Mouse (Mus musculus) neural tube, embryonic 11.5 days (tissue): ENCODE results near the gene Pard6b. TPM values are rescaled to one million over a fixed set of nuclear protein-coding genes. Genes with fewer than 3 reads are reported as not detected.

Experiments
- ATAC-seq: fragments of 200-750 bp; cut with Nextera tagmentation; 2 replicates; pipeline ENCODE4 v1.8.0; 2017; ENCODE audit warnings: moderate number of reproducible peaks, mild to moderate bottlenecking, moderate TSS enrichment, moderate library complexity; ENCODE audit not compliant: insufficient read depth, low FRiP score, low TSS enrichment
- DNase-seq: peaks from one replicate; pipeline ENCODE4 v3.0.0-alpha.2; 2015; ENCODE audit warnings: low spot score
- H3K27ac ChIP-seq: fragments of 300-500 bp; sonication (generic); 2 replicates; pipeline ENCODE4 v1.5.1; 2014; ENCODE audit warnings: low read depth, mild to moderate bottlenecking, low read length
- H3K27me3 ChIP-seq: fragments of 300-500 bp; sonication (generic); 2 replicates; pipeline ENCODE4 v1.6.1; 2014; ENCODE audit warnings: mild to moderate bottlenecking, low read length, mixed read lengths; ENCODE audit not compliant: control insufficient read depth, insufficient read depth
- H3K36me3 ChIP-seq: fragments of 300-500 bp; sonication (generic); 2 replicates; pipeline ENCODE4 v1.6.1; 2014; ENCODE audit warnings: mild to moderate bottlenecking, low read length, moderate library complexity, mixed read lengths; ENCODE audit not compliant: control insufficient read depth, insufficient read depth
- H3K4me1 ChIP-seq: fragments of 300-500 bp; sonication (generic); 2 replicates; pipeline ENCODE4 v1.6.1; 2014; ENCODE audit warnings: low read length, mixed read lengths; ENCODE audit not compliant: control insufficient read depth, insufficient read depth
- H3K4me2 ChIP-seq: fragments of 300-500 bp; sonication (generic); 2 replicates; pipeline ENCODE4 v1.6.1; 2014; ENCODE audit warnings: low read depth, mild to moderate bottlenecking, moderate library complexity
- H3K4me3 ChIP-seq: fragments of 300-500 bp; sonication (generic); 2 replicates; pipeline ENCODE4 v1.5.1; 2014; ENCODE audit warnings: low read depth, low read length
- H3K9ac ChIP-seq: fragments of 300-500 bp; sonication (generic); 2 replicates; pipeline ENCODE4 v1.6.1; 2014; ENCODE audit warnings: mild to moderate bottlenecking, low read length
- H3K9me3 ChIP-seq: fragments of 300-500 bp; sonication (generic); 2 replicates; pipeline ENCODE4 v1.6.1; 2016; ENCODE audit warnings: low read length; ENCODE audit not compliant: control insufficient read depth
- WGBS: fragments of 180-500 bp; shearing (Covaris S2); extraction: QIAGEN DNeasy Blood & Tissue Kit; methylation state at CpG from one replicate; pipeline ENCODE4 v1.1.7; 2014; 5-methylcytosine and 5-hydroxymethylcytosine counted together
- polyA plus RNA-seq: library from polyadenylated mRNA; unstranded; fragments of >200 nt; fragmentation: Nextera tagmentation; extraction: Ambion mirVana; gene quantifications from 2 replicates; pipeline ENCODE4 v1.2.1, GENCODE M21; 2014

The Pard6b gene
- polyA plus RNA-seq, 1 experiment from 2014 or later = 7.8 TPM

GRCm38 (mm10) chr2:168120906-168121305, 40.1 kb downstream of the Pard6b start:
- no peaks in the 10 kb centered on the region for H3K36me3 ChIP-seq
- H3K4me2 ChIP-seq = no peak overlapping the region
- no peak overlapping the region for H3K4me3 ChIP-seq
- DNase-seq (no peak), ATAC-seq (no peak)
- no peaks in the 10 kb centered on the region for H3K9me3 ChIP-seq
- H3K27ac ChIP-seq = no peak overlapping the region
- no peaks in the 10 kb centered on the region for H3K27me3 ChIP-seq
- no peak overlapping the region for H3K9ac ChIP-seq
- H3K4me1 ChIP-seq = peaks cover 5% of the 10 kb centered on the region; the same call in 1 of the 2 replicates
- WGBS = 85% methylated on average over 4 of the region's 4 CpGs

- DNase-seq = no peak
- no peak overlapping the region for H3K4me2 ChIP-seq
Observed at GRCm38 (mm10) chr2:168123652-168124051, 42.8 kb downstream of the Pard6b start.

GRCm38 (mm10) chr2:168125288-168126089, 44.7 kb downstream of the Pard6b start:
- Histone ChIP-seq H3K27ac (no peak overlapping the region), H3K9ac (no peak overlapping the region), H3K4me3 (no peak overlapping the region), H3K27me3 (no peaks in the 10 kb centered on the region), H3K4me2 (no peak overlapping the region), H3K36me3 (no peaks in the 10 kb centered on the region), H3K4me1 (peaks cover 5% of the 10 kb centered on the region; the same call in 1 of the 2 replicates), H3K9me3 (no peaks in the 10 kb centered on the region)
- ATAC-seq (no peak), DNase-seq (peak; percentile 25)
- WGBS = 34% methylated on average over 11 of the region's 11 CpGs

More at GRCm38 (mm10) chr2:168123652-168124051, 42.8 kb downstream of the Pard6b start:
- H3K4me3 ChIP-seq = no peak overlapping the region
- 85% methylated on average over 6 of the region's 6 CpGs for WGBS
- no peaks in the 10 kb centered on the region for H3K36me3 ChIP-seq
- no peak for ATAC-seq
- no peaks in the 10 kb centered on the region for H3K9me3 ChIP-seq
- H3K27ac ChIP-seq = no peak overlapping the region
- H3K4me1 ChIP-seq = peaks cover 5% of the 10 kb centered on the region; the same call in 1 of the 2 replicates
- H3K9ac ChIP-seq = no peak overlapping the region
- H3K27me3 ChIP-seq = no peaks in the 10 kb centered on the region

GRCm38 (mm10) chr2:168127767-168128166, 47.0 kb downstream of the Pard6b start:
- ATAC-seq (no peak), DNase-seq (no peak)
- whole genome bisulfite sequencing = 86% methylated on average over 14 of the region's 14 CpGs
- H3K4me3 ChIP-seq = no peak overlapping the region
- H3K4me1 ChIP-seq = peaks cover 5% of the 10 kb centered on the region; the same call in 1 of the 2 replicates
- H3K9me3 ChIP-seq = no peaks in the 10 kb centered on the region
- no peak overlapping the region for H3K4me2 ChIP-seq
- H3K9ac ChIP-seq = no peak overlapping the region
- H3K27me3 ChIP-seq = no peaks in the 10 kb centered on the region
- H3K27ac ChIP-seq = no peak overlapping the region
- H3K36me3 ChIP-seq = no peaks in the 10 kb centered on the region

GRCm38 (mm10) chr2:168128211-168128859, 47.5 kb downstream of the Pard6b start:
- no peak overlapping the region for H3K27ac ChIP-seq
- ATAC-seq = peak; percentile 67

GRCm38 (mm10) chr2:168130046-168130445, 49.2 kb downstream of the Pard6b start:
- 81% methylated on average over 3 of the region's 3 CpGs for WGBS
- H3K27ac ChIP-seq = no peak overlapping the region
- no peak overlapping the region for H3K4me2 ChIP-seq
- H3K4me1 ChIP-seq = peaks cover 3% of the 10 kb centered on the region; the same call in 1 of the 2 replicates
- H3K9me3 ChIP-seq = no peaks in the 10 kb centered on the region
- DNase-seq = no peak
- H3K27me3 ChIP-seq = no peaks in the 10 kb centered on the region
- ATAC-seq = no peak
- H3K36me3 ChIP-seq = no peaks in the 10 kb centered on the region
- H3K4me3 ChIP-seq = no peak overlapping the region
- H3K9ac ChIP-seq = no peak overlapping the region

More at GRCm38 (mm10) chr2:168128211-168128859, 47.5 kb downstream of the Pard6b start:
- H3K9me3 ChIP-seq = no peaks in the 10 kb centered on the region
- no peaks in the 10 kb centered on the region for H3K27me3 ChIP-seq
- no peak overlapping the region for H3K9ac ChIP-seq
- no peak overlapping the region for H3K4me2 ChIP-seq
- no peaks in the 10 kb centered on the region for H3K36me3 ChIP-seq
- peaks cover 5% of the 10 kb centered on the region; the same call in 1 of the 2 replicates for H3K4me1 ChIP-seq
- peak; percentile 89 for DNase-seq
- 39% methylated on average over 12 of the region's 14 CpGs for WGBS
- H3K4me3 ChIP-seq = no peak overlapping the region

- 75% methylated on average over 15 of the region's 15 CpGs for WGBS
- no peaks in the 10 kb centered on the region for H3K4me1 ChIP-seq
- no peak overlapping the region for H3K27ac ChIP-seq
- no peak overlapping the region for H3K4me3 ChIP-seq
- H3K4me2 ChIP-seq = no peak overlapping the region
- no peaks in the 10 kb centered on the region for H3K9me3 ChIP-seq
- H3K36me3 ChIP-seq = no peaks in the 10 kb centered on the region
- ATAC-seq (no peak), DNase-seq (no peak)
- H3K9ac ChIP-seq = no peak overlapping the region
- no peaks in the 10 kb centered on the region for H3K27me3 ChIP-seq
Observed at GRCm38 (mm10) chr2:168137161-168137560, 56.4 kb downstream of the Pard6b start.

- 56% methylated on average over 5 of the region's 5 CpGs for WGBS
- ATAC-seq = no peak
Observed at GRCm38 (mm10) chr2:168143794-168144193, 63.0 kb downstream of the Pard6b start.

More at GRCm38 (mm10) chr2:168143794-168144193, 63.0 kb downstream of the Pard6b start:
- Histone ChIP-seq H3K9ac (no peak overlapping the region), H3K9me3 (no peaks in the 10 kb centered on the region), H3K27me3 (no peaks in the 10 kb centered on the region), H3K36me3 (no peaks in the 10 kb centered on the region), H3K4me1 (no peaks in the 10 kb centered on the region), H3K27ac (no peak overlapping the region), H3K4me2 (no peak overlapping the region), H3K4me3 (no peak overlapping the region)
- DNase-seq = no peak
